Mouse (Mus musculus) MEL (cell line): ENCODE results near the gene Tmed2. TPM values are rescaled to one million over a fixed set of nuclear protein-coding genes. Genes with fewer than 3 reads are reported as not detected.

ENCODE experiments used
- DNase-seq: peaks from one replicate; pipeline ENCODE4 v3.0.0; 2011; ENCODE audit warnings: low read depth, low spot score
- H3K27ac ChIP-seq: 2 replicates; pipeline ENCODE4 v1.5.1; 2012; ENCODE audit warnings: low read depth, mild to moderate bottlenecking, control low read depth, low read length, moderate library complexity; ENCODE audit not compliant: control insufficient read depth
- H3K27me3 ChIP-seq, 2 experiments: fragments of 150-350 bp in 1 of 2; sonication (generic) in 1 of 2; 2 replicates each; pipeline ENCODE4 v1.6.1; 2012; ENCODE audit warnings: low read length in 2 of 2, mild to moderate bottlenecking in 2 of 2, improper control_type of control experiment in 1 of 2, moderate library complexity in 1 of 2; ENCODE audit not compliant: insufficient read depth in 2 of 2, control insufficient read depth in 1 of 2
- H3K36me3 ChIP-seq, 2 experiments: 2 replicates each; pipeline ENCODE4 v1.6.1; 2012 to 2014; ENCODE audit warnings: low read length in 2 of 2, improper control_type of control experiment in 1 of 2, inconsistent platforms in 1 of 2, mild to moderate bottlenecking in 1 of 2; ENCODE audit not compliant: insufficient read depth in 2 of 2, control insufficient read depth in 1 of 2
- H3K4me1 ChIP-seq, 2 experiments: fragments of 150-350 bp in 1 of 2; sonication (generic) in 1 of 2; 2 replicates each; pipeline ENCODE4 v1.6.1; 2012; ENCODE audit warnings: low read length in 2 of 2, improper control_type of control experiment in 1 of 2, mild to moderate bottlenecking in 1 of 2; ENCODE audit not compliant: insufficient read depth in 2 of 2, control insufficient read depth in 1 of 2
- H3K4me3 ChIP-seq, 2 experiments: fragments of 150-350 bp in 1 of 2; sonication (generic) in 1 of 2; 2 replicates each; pipeline ENCODE4 v1.5.1; 2012; ENCODE audit warnings: low read depth in 2 of 2, low read length in 2 of 2, mild to moderate bottlenecking in 2 of 2, moderate library complexity in 2 of 2, control low read depth in 1 of 2, improper control_type of control experiment in 1 of 2; ENCODE audit not compliant: control insufficient read depth in 1 of 2, insufficient read depth in 1 of 2
- H3K79me2 ChIP-seq: 2 replicates; pipeline ENCODE4 v1.6.1; 2012; ENCODE audit warnings: mild to moderate bottlenecking, low read length, moderate library complexity; ENCODE audit not compliant: control insufficient read depth, poor library complexity, insufficient read depth
- H3K9ac ChIP-seq: 2 replicates; pipeline ENCODE4 v1.6.1; 2012; ENCODE audit warnings: low read depth, mild to moderate bottlenecking, control low read depth, low read length, moderate library complexity; ENCODE audit not compliant: control insufficient read depth, poor library complexity, severe bottlenecking
- H3K9me3 ChIP-seq: fragments of 150-350 bp; sonication (generic); replicated peaks from 2 replicates; pipeline ENCODE4 v1.6.1; 2012; ENCODE audit warnings: mild to moderate bottlenecking, low read length, improper control_type of control experiment, moderate library complexity; ENCODE audit not compliant: insufficient read depth
- CHD2 ChIP-seq: IDR thresholded peaks from 2 replicates; pipeline ENCODE4 v1.6.1; 2011; ENCODE audit warnings: low read length, improper control_type of control experiment
- ELF1 ChIP-seq: IDR thresholded peaks from 2 replicates; pipeline ENCODE4 v1.6.1; 2014; ENCODE audit warnings: low read depth, mild to moderate bottlenecking, inconsistent platforms, low read length, improper control_type of control experiment, moderate library complexity
- ETS1 ChIP-seq: IDR thresholded peaks from 2 replicates; pipeline ENCODE4 v1.6.1; 2012; ENCODE audit warnings: low read depth, mild to moderate bottlenecking, inconsistent platforms, low read length, improper control_type of control experiment, moderate library complexity
- GATA1 ChIP-seq: IDR thresholded peaks from 2 replicates; pipeline ENCODE4 v1.6.1; 2011; ENCODE audit warnings: low read depth, low read length, improper control_type of control experiment
- KAT2A ChIP-seq: conservative IDR thresholded peaks from 2 replicates; pipeline ENCODE4 v1.6.1; 2012; ENCODE audit warnings: low read depth, low read length, improper control_type of control experiment, inconsistent platforms
- MYB ChIP-seq: IDR thresholded peaks from 2 replicates; pipeline ENCODE4 v1.6.1; 2011; ENCODE audit warnings: mild to moderate bottlenecking, low read depth, low read length, improper control_type of control experiment
- NELFE ChIP-seq: IDR thresholded peaks from 2 replicates; pipeline ENCODE4 v1.6.1; 2011; ENCODE audit warnings: low read depth, low read length, improper control_type of control experiment
- NRF1 ChIP-seq: IDR thresholded peaks from 2 replicates; pipeline ENCODE4 v1.6.1; 2014; ENCODE audit warnings: low read depth, mild to moderate bottlenecking, inconsistent platforms, low read length, improper control_type of control experiment, moderate library complexity; ENCODE audit not compliant: poor library complexity, insufficient read depth, severe bottlenecking
- POLR2A ChIP-seq, 2 experiments: IDR thresholded peaks; 2 replicates each; pipeline ENCODE4 v1.6.1; 2011 to 2012; ENCODE audit warnings: low read length in 2 of 2, mild to moderate bottlenecking in 2 of 2, control low read depth in 1 of 2, improper control_type of control experiment in 1 of 2, low read depth in 1 of 2, moderate library complexity in 1 of 2; ENCODE audit not compliant: control insufficient read depth in 1 of 2, insufficient read depth in 1 of 2, poor library complexity in 1 of 2
- RAD21 ChIP-seq: IDR thresholded peaks from 2 replicates; pipeline ENCODE4 v1.6.1; 2011; ENCODE audit warnings: mild to moderate bottlenecking, low read depth, low read length, improper control_type of control experiment
- RCOR1 ChIP-seq: IDR thresholded peaks from 2 replicates; pipeline ENCODE4 v1.6.1; 2012; ENCODE audit warnings: low read depth, mild to moderate bottlenecking, inconsistent platforms, low read length, improper control_type of control experiment
- SIN3A ChIP-seq: IDR thresholded peaks from 2 replicates; pipeline ENCODE4 v1.6.1; 2012; ENCODE audit warnings: low read length, improper control_type of control experiment, inconsistent platforms
- TBP ChIP-seq: IDR thresholded peaks from 2 replicates; pipeline ENCODE4 v1.8.0; 2011; ENCODE audit warnings: low read depth, low read length, improper control_type of control experiment
- USF2 ChIP-seq, 2 experiments: IDR thresholded peaks; 2 replicates each; pipeline ENCODE4 v1.6.1; 2011 to 2012; ENCODE audit warnings: improper control_type of control experiment in 2 of 2, low read length in 2 of 2, borderline replicate concordance in 1 of 2, inconsistent platforms in 1 of 2, low read depth in 1 of 2, mild to moderate bottlenecking in 1 of 2; ENCODE audit not compliant: insufficient read depth in 1 of 2
- ZKSCAN1 ChIP-seq: IDR thresholded peaks from 2 replicates; pipeline ENCODE4 v1.6.1; 2012; ENCODE audit warnings: low read depth, mild to moderate bottlenecking, inconsistent platforms, low read length, improper control_type of control experiment, moderate library complexity
- ZMIZ1 ChIP-seq: IDR thresholded peaks from 2 replicates; pipeline ENCODE4 v1.6.1; 2012; ENCODE audit warnings: low read depth, mild to moderate bottlenecking, inconsistent platforms, low read length, improper control_type of control experiment, moderate library complexity
- polyA plus RNA-seq, 2 experiments: library from polyadenylated mRNA; stranded (reverse) in 1 of 2; unstranded in 1 of 2; fragments of >175 nt in 1 of 2; fragments of >200 nt in 1 of 2; gene quantifications; 2 replicates each; pipeline versions ENCODE4 v1.2.1 to v1.2.4; 2012; ENCODE audit warnings: low replicate concordance in 2 of 2, low read depth in 1 of 2; ENCODE audit not compliant: insufficient read length in 2 of 2, insufficient read depth in 1 of 2, missing spikeins in 1 of 2
- total RNA-seq: library from RNA; depleted of rRNA; stranded (reverse); fragments of 300-350 nt; gene quantifications from 2 replicates; pipeline ENCODE4 v1.2.3, GENCODE M21; 2012

Tmed2 gene
- total and polyA plus RNA-seq, 3 experiments = 245 to 252 TPM; not detected in 1

DNA sequence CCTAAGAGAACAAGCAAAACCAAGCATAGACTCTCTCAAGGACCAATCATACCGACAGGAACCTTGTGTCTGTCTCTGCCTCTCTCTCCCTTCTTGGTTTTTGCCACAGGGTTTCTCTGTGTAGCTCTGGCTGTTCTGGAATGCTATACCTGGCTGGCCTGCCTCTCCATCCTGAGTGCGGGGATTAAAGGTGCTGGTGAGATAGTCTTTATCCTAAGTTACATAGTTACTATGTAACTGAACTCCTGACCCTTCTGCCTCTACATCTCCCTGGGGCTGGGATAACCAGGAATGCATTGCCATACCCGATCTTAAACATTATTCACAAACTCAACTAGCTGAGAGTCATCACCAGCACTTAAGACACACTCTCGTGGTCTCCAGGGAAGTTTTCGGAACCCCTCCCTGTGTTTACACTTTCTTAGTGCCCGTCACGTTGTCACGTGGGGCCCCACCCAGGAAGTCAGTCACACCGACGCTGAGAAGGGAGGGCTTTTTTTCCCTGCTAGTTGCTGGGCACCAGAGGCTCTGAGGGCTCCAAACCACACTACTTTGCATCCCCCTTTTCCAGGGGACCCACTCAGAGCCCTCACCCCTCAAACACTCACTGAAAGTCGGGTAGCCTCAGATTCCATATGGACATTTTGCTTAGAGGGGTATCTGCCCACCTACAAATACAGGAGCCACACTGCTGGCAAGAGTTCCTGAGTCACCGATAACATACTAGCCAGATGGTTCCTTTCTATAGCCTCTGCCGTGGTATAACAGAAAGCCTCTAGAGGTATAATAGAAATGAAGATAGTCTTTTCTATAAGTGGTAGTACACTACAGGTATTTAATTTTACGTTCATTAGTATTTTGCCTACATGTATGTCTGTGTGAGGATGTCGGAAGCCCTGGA is 43.6 kb upstream of the Tmed2 start:
- TF ChIP-seq ETS1 = no peak
- TF ChIP-seq NELFE = no peak
- no peak for TF ChIP-seq CHD2
- TF ChIP-seq GATA1 = no peak
- no peak for TF ChIP-seq MYB
- no peak for TF ChIP-seq ELF1
- no peak for TF ChIP-seq KAT2A
- TF ChIP-seq POLR2A (IDR thresholded peaks at IDR 0.05; ENCODE audit: control insufficient read depth in 1 of 2, insufficient read depth in 1 of 2, low read depth in 1 of 2, low read length in 2 of 2, poor library complexity in 1 of 2) = no peak
- no peak for TF ChIP-seq ZKSCAN1
- no peak for TF ChIP-seq USF2 (IDR thresholded peaks at IDR 0.05; ENCODE audit: borderline replicate concordance in 1 of 2, insufficient read depth in 1 of 2, low read depth in 1 of 2, low read length in 2 of 2)
- TF ChIP-seq RCOR1 = no peak
- TF ChIP-seq TBP = no peak
- no peaks in the 10 kb centered on the region for H3K9me3 ChIP-seq
- no peak for DNase-seq
- H3K36me3 ChIP-seq = no peaks in the 10 kb centered on the region
- H3K27ac ChIP-seq = no peak overlapping the region
- no peaks in the 10 kb centered on the region for H3K79me2 ChIP-seq
- H3K27me3 ChIP-seq = no peaks in the 10 kb centered on the region
- peaks cover 0 to 4% of the 10 kb centered on the region in 2 experiments; a peak in 1 of 4 replicates for H3K4me1 ChIP-seq
- H3K4me3 ChIP-seq = no peak overlapping the region
- no peak overlapping the region for H3K9ac ChIP-seq

GRCm38 (mm10) chr5:124498221-124498876 is 42.1 kb upstream of the Tmed2 start:
- DNase-seq = no peak
- H3K4me1 ChIP-seq = peaks cover 0 to 4% of the 10 kb centered on the region in 2 experiments; a peak in 1 of 4 replicates
- H3K9me3 ChIP-seq = no peaks in the 10 kb centered on the region
- no peak overlapping the region for H3K9ac ChIP-seq
- no peak overlapping the region for H3K27ac ChIP-seq
- H3K79me2 ChIP-seq = no peaks in the 10 kb centered on the region
- no peak overlapping the region for H3K4me3 ChIP-seq
- H3K36me3 ChIP-seq = no peaks in the 10 kb centered on the region
- TF ChIP-seq ZMIZ1 = no peak
- no peak for TF ChIP-seq NELFE
- TF ChIP-seq ETS1 = no peak
- TF ChIP-seq USF2 (IDR thresholded peaks at IDR 0.05; ENCODE audit: borderline replicate concordance in 1 of 2, insufficient read depth in 1 of 2, low read depth in 1 of 2, low read length in 2 of 2) = no peak
- TF ChIP-seq ZKSCAN1 = no peak
- TF ChIP-seq RAD21 = no peak
- TF ChIP-seq NRF1 = no peak
- no peak for TF ChIP-seq SIN3A
- H3K27me3 ChIP-seq = no peaks in the 10 kb centered on the region
